Mouse (Mus musculus) cerebellum, adult 2 months (tissue): ENCODE data around the gene Cacna2d4.

Experiments
- CTCF ChIP-seq: fragments of 200-500 bp; IDR thresholded peaks from 2 replicates; pipeline ENCODE4 v1.5.1; 2011; ENCODE audit warnings: low read depth, mild to moderate bottlenecking, control low read depth, low read length, moderate library complexity, borderline replicate concordance; ENCODE audit not compliant: insufficient read depth
- POLR2A ChIP-seq: fragments of 200-500 bp; IDR thresholded peaks from 2 replicates; pipeline ENCODE4 v1.6.1; 2011; ENCODE audit warnings: low read length, control low read depth, borderline replicate concordance; ENCODE audit not compliant: insufficient read depth

- TF ChIP-seq CTCF (no peak), POLR2A (0 out of 2 replicates have a peak, but pooled peaks have one; percentile 18)
Measured at GRCm38 (mm10) chr6:119330506-119330905, 94.2 kb downstream of the Cacna2d4 start, which contains the start of gene Lrtm2.
